Mouse (Mus musculus): ENCODE results near the gene Knop1.

Gene Knop1

GRCm38 (mm10) chr7:118855171-118855876, 730 bp downstream of the Knop1 start, which contains the start of gene Iqck:
TSS of gene Iqck (plus strand) at chr7:118855752.
- peak; percentile 88 for DNase-seq (ENCODE audit: low read depth, low spot score)
- Histone ChIP-seq H3K36me3 (ENCODE audit: control insufficient read depth, insufficient read depth, low read length, poor library complexity, severe bottlenecking) (peaks cover 1% of the 10 kb centered on the region), H3K27me3 (ENCODE audit: control insufficient read depth, insufficient read depth, low read length, poor library complexity, severe bottlenecking) (no peaks in the 10 kb centered on the region)

DNA sequence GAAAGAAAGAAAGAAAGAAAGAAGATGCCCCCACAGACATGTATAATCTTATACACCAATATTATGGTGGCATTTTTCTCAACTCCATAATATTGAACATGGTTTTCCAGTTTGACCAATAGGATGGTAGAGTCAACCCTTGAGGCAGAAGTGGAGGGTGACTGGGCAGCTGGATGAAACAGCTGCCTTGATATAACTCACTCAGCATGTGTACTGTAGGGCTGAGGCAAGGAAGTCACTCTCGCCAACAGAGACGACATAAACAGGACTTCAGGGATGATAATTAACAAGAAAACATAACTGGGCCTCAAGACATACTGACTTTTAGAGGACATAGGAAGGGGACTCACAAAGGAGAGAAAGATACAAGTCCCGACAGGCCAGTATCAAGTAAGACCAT, 1.4 kb downstream of the Knop1 start:
- no peak for DNase-seq (ENCODE audit: low read depth, low spot score)
- Histone ChIP-seq H3K27me3 (ENCODE audit: control insufficient read depth, insufficient read depth, low read length, poor library complexity, severe bottlenecking) (no peaks in the 10 kb centered on the region), H3K36me3 (ENCODE audit: control insufficient read depth, insufficient read depth, low read length, poor library complexity, severe bottlenecking) (peaks cover 1% of the 10 kb centered on the region)

GRCm38 (mm10) chr7:118852611-118853010, 3.4 kb downstream of the Knop1 start:
- no peak for DNase-seq (ENCODE audit: low read depth, low spot score)
- Histone ChIP-seq H3K36me3 (ENCODE audit: control insufficient read depth, insufficient read depth, low read length, poor library complexity, severe bottlenecking) (peaks cover 1% of the 10 kb centered on the region), H3K27me3 (ENCODE audit: control insufficient read depth, insufficient read depth, low read length, poor library complexity, severe bottlenecking) (no peaks in the 10 kb centered on the region)

DNA sequence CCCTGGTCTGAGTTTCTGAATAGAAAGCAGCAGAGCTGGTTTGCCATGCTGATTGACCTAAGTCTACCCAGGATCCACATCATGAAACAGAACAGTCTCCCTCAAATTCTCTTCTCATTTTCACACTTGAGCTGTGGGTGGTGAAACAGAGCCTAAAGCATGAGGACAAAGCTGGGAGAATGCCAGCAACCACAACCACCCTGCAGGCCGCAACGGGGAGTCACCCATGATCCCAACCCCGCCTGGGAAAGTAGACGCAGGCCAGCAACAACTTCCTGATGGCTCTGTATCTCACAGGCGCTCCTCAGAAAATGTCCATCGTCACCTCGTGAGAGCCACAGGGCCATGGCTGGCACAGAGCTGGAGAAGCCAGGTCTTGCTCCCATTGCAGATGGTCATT, 4.5 kb downstream of the Knop1 start:
- Histone ChIP-seq H3K27me3 (ENCODE audit: control insufficient read depth, insufficient read depth, low read length, poor library complexity, severe bottlenecking) (no peaks in the 10 kb centered on the region), H3K36me3 (ENCODE audit: control insufficient read depth, insufficient read depth, low read length, poor library complexity, severe bottlenecking) (peaks cover 1% of the 10 kb centered on the region)
- no peak for DNase-seq (ENCODE audit: low read depth, low spot score)

DNA sequence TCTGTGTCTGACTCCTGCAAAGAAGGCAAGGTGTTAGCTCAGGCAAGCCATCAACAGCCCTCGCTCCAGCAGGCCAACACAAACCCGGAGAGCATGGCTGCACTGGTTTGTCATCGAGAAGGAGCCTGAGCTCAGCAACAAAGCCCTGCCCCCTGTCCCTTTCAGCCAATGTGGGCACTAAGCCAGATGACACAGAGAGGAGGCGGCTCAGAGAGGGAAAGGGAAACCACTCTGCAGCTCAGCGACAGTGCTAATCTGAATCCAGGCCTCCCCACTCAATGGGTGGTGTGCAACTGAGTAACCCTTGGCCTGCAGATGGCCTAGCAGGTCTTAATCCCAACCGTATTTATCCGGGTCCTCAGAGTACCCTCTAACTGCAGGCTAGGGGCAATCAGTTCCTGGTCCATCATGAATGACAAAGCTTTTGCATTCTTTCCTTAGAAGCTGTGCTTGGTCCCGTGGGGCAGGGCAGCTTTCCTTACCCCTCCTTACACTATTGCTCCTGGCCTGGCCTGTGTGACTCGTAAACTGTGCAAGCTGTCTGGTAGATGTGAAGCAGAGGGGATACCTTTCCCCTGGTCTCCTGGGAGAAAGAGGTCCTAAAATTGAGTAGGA, 5.3 kb downstream of the Knop1 start:
- Histone ChIP-seq H3K27me3 (ENCODE audit: control insufficient read depth, insufficient read depth, low read length, poor library complexity, severe bottlenecking) (no peaks in the 10 kb centered on the region), H3K36me3 (ENCODE audit: control insufficient read depth, insufficient read depth, low read length, poor library complexity, severe bottlenecking) (peaks cover 1% of the 10 kb centered on the region)
- DNase-seq (ENCODE audit: low read depth, low spot score): no peak

GRCm38 (mm10) chr7:118849543-118850250, 6.4 kb downstream of the Knop1 start:
- Histone ChIP-seq H3K36me3 (ENCODE audit: control insufficient read depth, insufficient read depth, low read length, poor library complexity, severe bottlenecking) (peaks cover 1% of the 10 kb centered on the region), H3K27me3 (ENCODE audit: control insufficient read depth, insufficient read depth, low read length, poor library complexity, severe bottlenecking) (no peaks in the 10 kb centered on the region)
- no peak for DNase-seq (ENCODE audit: low read depth, low spot score)

DNA sequence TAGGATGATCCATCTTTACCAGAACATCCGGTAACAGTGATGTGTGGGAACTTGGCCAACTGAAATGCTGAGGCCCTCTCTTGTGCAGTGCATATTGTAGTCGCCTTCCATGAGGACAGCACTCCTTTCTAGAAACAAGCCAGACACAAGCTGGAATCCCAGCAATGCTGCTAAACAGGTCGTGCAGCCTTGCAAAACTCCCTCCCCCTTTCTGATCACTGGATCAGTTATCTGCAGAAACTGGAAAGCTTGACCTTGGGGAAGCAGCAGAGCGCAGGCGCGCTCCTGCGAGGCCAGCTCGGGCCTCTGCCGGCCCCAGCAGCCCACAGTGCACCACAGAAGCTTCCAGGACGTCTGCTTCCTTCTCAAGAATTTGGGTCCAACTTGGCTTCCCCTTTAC, 7.3 kb downstream of the Knop1 start:
- no peak for DNase-seq (ENCODE audit: low read depth, low spot score)
- H3K36me3 ChIP-seq (ENCODE audit: control insufficient read depth, insufficient read depth, low read length, poor library complexity, severe bottlenecking): peaks cover 3% of the 10 kb centered on the region

DNA sequence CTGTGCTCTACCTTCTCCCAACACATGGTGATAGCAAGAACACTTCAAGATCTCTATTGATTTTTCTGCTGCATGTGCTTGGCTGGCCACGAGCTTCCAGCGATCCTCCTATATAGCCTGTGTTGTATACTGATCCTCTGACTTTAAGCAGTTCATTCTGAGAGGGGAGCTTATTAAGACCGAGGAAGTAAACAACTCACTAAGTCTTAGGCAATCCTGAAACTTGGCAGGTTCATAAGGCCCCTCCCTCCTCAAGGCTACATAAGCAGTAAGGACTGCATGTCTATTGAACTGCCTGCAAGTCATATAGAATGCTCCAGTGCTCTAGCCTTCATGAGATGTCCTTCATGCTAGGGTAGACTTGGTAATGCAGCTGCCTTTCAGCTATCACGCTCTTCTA, 9.7 kb downstream of the Knop1 start:
- no peak for DNase-seq (ENCODE audit: low read depth, low spot score)
- peaks cover 2% of the 10 kb centered on the region for H3K36me3 ChIP-seq (ENCODE audit: control insufficient read depth, insufficient read depth, low read length, poor library complexity, severe bottlenecking)
- H3K27me3 ChIP-seq (ENCODE audit: control insufficient read depth, insufficient read depth, low read length, poor library complexity, severe bottlenecking): no peaks in the 10 kb centered on the region

More for the DNA sequence above, 7.3 kb downstream of the Knop1 start:
- no peaks in the 10 kb centered on the region for H3K27me3 ChIP-seq (ENCODE audit: control insufficient read depth, insufficient read depth, low read length, poor library complexity, severe bottlenecking)

DNA sequence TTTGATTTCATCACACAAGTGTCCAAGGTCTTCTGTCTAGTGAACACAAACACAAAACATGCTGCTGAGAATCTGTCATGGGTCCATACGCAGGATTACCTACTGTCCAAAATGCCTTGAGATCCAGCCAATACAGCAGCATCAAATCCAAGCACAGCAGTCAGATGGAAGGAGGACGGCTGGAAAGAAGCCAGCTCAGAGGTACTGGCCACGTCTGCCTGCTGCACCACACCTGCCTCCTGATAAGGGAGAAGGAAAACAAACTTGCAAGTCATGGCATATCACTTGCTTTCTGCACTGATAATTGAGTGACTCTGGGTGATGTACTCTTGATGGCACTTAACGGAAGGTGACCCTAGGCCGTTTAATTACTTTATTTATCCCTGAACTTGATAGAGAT, 10.9 kb downstream of the Knop1 start:
- DNase-seq (ENCODE audit: low read depth, low spot score): no peak
- peaks cover 2% of the 10 kb centered on the region for H3K36me3 ChIP-seq (ENCODE audit: control insufficient read depth, insufficient read depth, low read length, poor library complexity, severe bottlenecking)
- H3K27me3 ChIP-seq (ENCODE audit: control insufficient read depth, insufficient read depth, low read length, poor library complexity, severe bottlenecking): no peaks in the 10 kb centered on the region

- DNase-seq (ENCODE audit: low read depth, low spot score): no peak
- no peaks in the 10 kb centered on the region for H3K27me3 ChIP-seq (ENCODE audit: control insufficient read depth, insufficient read depth, low read length, poor library complexity, severe bottlenecking)
- H3K36me3 ChIP-seq (ENCODE audit: control insufficient read depth, insufficient read depth, low read length, poor library complexity, severe bottlenecking): peaks cover 4% of the 10 kb centered on the region
Measured at GRCm38 (mm10) chr7:118842938-118843337, 13.1 kb downstream of the Knop1 start.

DNA sequence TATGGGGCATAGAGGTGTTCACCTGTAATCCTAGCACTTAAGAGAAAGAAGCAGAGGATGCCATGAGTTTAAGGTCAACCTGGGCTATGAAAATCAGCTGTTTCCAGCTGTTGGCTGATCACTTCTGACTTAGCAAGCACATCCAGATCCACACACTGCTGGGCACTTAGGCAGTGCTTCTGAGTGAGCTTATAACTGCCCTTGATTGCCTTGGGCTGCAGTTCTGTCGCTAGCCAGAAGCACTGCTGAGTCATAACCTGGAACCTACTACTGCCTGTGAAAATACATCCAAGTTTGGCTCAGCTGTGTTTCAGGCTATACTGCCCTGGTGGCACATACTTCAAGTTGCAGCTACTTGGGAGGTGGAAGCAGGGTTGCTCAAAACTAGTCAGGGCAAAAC, 14.3 kb downstream of the Knop1 start:
- DNase-seq (ENCODE audit: low read depth, low spot score): no peak
- no peaks in the 10 kb centered on the region for H3K27me3 ChIP-seq (ENCODE audit: control insufficient read depth, insufficient read depth, low read length, poor library complexity, severe bottlenecking)
- peaks cover 4% of the 10 kb centered on the region for H3K36me3 ChIP-seq (ENCODE audit: control insufficient read depth, insufficient read depth, low read length, poor library complexity, severe bottlenecking)

DNA sequence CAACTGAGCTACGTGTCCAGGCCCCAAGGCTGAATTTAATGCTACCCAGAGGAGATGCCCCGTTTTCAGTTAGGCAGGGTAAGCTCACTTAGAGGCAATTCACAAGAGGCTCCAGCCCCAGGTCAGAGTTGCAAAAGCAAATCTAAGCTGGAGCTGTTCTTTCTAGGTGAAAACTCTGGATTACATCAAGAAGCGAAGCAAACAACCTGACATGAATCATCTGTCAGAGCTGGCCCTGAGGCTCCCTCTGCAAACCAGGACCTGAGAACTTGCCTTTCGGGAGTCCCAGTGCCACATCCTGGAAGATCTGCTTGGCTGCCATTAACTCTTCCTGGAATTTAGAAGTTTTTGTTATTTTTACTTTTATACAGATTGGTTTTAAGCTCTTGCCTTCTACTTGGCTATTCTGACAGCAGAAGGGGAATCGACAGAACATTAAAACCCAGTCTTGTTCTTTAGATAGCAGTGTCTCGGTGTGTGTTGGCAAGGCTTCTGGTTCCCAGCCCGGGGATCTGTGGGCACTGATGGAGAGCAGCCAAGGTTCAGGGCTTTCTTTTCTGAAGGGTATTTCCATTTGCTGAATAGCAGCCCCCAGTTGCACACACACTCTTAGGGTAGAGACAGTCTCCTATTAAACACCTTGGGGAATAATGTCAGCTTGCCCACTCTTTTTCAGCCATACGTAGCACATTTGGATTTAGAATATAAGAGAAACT, 14.9 kb downstream of the Knop1 start:
- Histone ChIP-seq H3K36me3 (ENCODE audit: control insufficient read depth, insufficient read depth, low read length, poor library complexity, severe bottlenecking) (peaks cover 4% of the 10 kb centered on the region), H3K27me3 (ENCODE audit: control insufficient read depth, insufficient read depth, low read length, poor library complexity, severe bottlenecking) (no peaks in the 10 kb centered on the region)
- no peak for DNase-seq (ENCODE audit: low read depth, low spot score)

DNA sequence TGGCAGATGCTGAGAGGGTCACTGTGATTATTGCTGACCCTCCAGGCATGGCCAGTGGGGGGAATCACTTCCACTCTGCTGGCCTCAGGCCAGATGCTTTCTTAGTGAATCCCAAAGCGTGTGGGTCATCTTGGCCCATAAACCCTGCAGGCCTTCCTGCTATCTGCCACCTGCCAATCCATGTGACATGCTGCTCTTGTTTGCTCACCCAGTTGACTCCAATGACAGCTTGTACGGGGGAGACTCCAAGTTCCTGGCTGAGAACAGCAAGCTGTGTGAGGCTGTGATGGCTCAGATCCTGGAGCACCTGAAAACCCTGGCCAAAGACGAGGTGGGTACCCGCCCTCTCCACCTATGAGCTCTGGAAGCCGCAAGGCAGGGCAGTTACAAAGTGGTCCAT, 18.2 kb downstream of the Knop1 start:
- no peak for DNase-seq (ENCODE audit: low read depth, low spot score)

DNA sequence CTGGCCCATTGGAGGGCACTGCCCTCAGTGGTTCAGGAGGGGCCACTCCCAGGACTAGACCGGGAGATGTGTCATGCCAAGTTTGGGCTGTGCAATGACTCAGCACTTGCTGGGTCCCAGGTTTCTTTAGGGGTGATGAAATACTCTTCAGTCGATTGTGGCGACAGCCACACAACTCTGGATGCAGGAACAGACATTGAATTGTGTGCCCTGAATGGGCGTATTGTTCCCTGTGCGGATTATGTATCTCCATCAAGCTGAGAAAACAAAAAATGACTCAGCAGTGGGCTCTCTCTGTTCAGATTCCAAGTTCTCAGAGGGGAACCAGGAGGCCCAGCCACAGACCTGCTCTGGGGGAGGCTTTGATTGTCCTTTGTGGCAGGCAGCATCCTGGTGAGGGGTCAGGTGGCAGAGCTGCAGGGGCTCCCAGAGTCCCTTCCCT, 28.1 kb downstream of the Knop1 start:
- DNase-seq (ENCODE audit: low read depth, low spot score): no peak
- no peaks in the 10 kb centered on the region for H3K27me3 ChIP-seq (ENCODE audit: control insufficient read depth, insufficient read depth, low read length, poor library complexity, severe bottlenecking)
- peaks cover 3% of the 10 kb centered on the region; the same call in 1 of the 2 replicates for H3K36me3 ChIP-seq (ENCODE audit: control insufficient read depth, insufficient read depth, low read length, poor library complexity, severe bottlenecking)

More for the DNA sequence above, 18.2 kb downstream of the Knop1 start:
- no peaks in the 10 kb centered on the region for H3K27me3 ChIP-seq (ENCODE audit: control insufficient read depth, insufficient read depth, low read length, poor library complexity, severe bottlenecking)
- peaks cover 4% of the 10 kb centered on the region for H3K36me3 ChIP-seq (ENCODE audit: control insufficient read depth, insufficient read depth, low read length, poor library complexity, severe bottlenecking)
